Mouse (Mus musculus): Measurements from ENCODE around the gene Dpagt1. TPM values are rescaled to one million over a fixed set of nuclear protein-coding genes. Genes with fewer than 3 reads are reported as not detected.
"Not testable (repeated sequence)": the region's sequence is repeated elsewhere in the genome, so short reads cannot be mapped to it uniquely, and the experiment has no call there.

Gene Dpagt1
- total RNA-seq, 2 experiments from 2014 or later, result 20.4 to 22.2 TPM

DNA sequence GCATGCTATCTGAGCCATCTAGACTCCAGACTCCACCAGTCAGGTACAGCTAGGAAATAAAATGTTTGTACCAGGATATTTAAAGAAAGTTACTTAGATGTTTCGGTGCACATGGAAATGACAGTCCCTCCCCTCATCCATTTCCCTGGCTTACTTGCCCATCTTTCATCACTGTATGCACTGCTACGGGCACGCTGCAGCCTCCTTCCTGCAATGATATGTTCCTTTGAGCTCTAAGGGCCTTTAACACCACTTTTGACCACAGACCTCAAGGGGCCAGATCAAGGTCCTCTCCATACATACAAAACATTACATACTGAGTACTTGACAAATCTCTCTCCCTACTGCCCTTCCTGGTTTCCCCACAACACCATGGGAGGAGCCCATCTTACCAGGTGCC, 11.1 kb downstream of the Dpagt1 start:
- no peak for DNase-seq
- intact Hi-C loops (cut with DNase I), result no loop called here

DNA sequence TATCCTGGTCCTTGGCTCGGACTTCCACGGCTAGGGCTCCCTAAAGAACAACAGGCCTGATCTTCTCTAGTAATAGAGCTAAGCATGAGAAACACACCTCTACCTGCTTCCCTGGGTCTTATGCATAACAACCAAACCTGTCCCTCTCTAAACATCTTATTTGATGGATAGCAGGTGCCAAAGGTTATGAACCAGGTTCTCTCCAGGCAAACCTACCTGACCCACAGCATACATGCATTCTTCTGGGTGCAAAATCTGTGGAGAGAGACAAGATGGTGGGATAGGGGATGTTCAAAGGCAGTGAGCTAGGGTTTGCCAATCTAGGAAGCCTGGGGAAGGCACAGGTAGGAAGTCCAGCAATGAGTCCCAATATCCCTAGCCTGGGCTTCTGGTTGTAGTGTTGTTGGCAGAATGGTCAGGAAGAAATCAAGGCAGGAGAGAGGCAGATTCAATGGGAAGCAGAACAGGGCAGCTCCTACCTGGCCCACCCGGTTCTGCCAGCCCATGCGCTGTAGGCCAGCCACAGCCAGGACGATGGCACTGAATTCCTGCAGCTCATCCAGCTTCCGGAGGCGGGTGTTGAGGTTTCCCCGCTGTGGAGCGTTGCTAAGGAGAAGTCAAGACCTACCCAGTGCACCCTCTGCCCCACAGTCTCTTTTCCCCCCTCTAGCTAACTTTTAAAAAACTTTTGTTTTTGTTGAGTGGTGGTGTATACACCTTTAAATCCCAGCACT, 11.8 kb downstream of the Dpagt1 start:
- intact Hi-C loops (cut with DNase I), result no loop called here
- DNase-seq, result no peak

DNA sequence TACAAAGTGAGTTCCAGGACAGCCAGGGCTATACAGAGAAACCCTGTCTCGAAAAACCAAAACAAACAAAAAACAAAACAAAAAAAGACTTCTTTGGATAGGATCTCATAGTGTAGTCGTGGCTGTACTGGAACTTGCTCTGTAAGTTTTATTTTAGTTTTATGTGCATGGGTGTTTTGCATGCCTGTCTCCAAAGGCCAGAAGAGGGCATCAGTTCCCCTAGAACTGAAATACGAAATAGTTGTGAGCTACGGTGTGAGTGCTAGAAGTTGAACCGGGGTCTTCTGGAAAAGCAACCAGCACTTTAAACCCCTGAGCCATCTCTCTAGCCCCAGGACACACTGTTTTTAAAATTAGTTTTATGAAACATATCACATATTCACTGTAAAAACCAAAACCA, 12.8 kb downstream of the Dpagt1 start:
- no peak for DNase-seq
- intact Hi-C loops (cut with DNase I), result no loop called here

DNA sequence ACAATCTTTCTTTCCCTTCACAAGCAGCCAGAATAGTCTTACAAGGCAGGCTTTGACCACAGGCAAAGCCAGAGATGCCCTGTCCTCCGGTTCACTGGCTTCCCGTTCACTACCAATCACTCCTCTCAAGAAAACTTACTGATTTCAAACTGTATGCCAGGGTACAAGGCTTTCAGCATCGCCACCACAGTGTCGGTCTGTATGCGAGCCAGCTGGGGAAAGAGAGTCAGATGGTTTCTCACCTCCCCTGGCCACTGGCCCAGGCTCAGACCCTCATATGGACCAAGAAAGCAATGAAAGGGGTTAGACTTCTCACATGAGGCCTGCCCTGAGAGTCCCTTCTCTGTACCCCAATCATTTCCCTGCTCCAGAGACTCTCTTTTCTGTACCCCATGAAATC, 15.7 kb downstream of the Dpagt1 start:
- intact Hi-C loops (cut with DNase I), result no loop called here
- DNase-seq, result no peak

DNA sequence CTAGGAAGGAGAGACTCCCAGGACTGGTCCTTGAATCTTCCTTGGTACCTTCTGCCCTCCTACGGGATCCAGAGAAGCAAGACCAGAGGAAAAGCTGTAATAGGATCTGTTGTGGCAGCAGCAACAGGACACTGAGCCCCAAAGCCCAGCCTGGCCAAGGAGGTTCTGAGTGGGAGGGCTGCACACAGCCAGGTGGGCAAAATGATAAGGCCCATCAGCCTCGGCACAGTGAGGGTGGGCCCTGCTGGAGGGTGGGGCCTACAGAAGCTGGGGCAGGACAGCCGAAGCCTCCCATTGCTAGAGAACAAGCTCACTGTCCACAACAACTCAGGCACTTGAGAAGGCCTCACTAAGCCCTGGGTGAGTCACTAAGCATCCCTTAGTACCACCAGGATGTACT, 16.4 kb downstream of the Dpagt1 start:
- no peak for DNase-seq

DNA sequence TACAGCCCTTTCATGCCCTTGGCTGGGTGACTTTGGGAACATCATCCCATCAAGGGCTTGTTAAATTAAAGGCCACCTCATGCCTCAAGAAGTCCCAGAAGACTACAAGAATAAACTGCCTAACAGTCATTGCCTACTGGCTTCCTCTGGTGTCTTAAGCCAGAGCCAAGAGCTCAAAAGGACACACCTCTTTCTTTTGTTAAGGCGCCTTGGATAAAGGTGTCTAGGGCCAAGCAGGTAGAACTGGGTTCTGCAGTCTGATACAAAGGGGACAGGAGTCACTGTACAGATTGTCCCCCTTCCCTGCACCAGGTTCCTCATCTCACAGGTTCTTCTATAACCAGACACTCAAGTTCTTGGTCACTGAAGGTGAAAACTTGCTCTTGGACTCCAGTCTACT, 16.8 kb downstream of the Dpagt1 start:
- no peak for DNase-seq
- intact Hi-C loops (cut with DNase I), result no loop called here

More for the DNA sequence above, 16.4 kb downstream of the Dpagt1 start:
- intact Hi-C loops (cut with DNase I), result no loop called here

DNA sequence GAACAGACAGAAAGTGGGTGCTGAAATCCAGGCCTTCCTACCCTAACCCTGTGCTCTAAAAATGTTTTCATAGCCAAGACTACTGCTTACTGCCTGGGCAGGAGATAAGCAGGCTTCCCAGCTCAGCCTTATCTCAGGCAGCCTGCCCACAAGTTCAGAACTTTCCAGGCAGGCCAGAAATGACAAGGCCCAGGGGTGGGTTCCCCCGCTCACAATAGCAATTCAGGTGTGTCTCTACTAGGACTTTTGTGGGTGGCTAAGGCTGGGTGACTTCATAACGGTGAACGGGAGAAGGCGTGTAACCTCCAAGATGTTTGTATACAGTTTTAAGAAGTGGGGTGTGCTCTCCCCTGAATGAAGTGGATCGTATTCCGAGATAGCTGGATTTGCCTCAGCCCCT, 17.5 kb downstream of the Dpagt1 start:
- DNase-seq, result no peak
- intact Hi-C loops (cut with DNase I), result no loop called here

DNA sequence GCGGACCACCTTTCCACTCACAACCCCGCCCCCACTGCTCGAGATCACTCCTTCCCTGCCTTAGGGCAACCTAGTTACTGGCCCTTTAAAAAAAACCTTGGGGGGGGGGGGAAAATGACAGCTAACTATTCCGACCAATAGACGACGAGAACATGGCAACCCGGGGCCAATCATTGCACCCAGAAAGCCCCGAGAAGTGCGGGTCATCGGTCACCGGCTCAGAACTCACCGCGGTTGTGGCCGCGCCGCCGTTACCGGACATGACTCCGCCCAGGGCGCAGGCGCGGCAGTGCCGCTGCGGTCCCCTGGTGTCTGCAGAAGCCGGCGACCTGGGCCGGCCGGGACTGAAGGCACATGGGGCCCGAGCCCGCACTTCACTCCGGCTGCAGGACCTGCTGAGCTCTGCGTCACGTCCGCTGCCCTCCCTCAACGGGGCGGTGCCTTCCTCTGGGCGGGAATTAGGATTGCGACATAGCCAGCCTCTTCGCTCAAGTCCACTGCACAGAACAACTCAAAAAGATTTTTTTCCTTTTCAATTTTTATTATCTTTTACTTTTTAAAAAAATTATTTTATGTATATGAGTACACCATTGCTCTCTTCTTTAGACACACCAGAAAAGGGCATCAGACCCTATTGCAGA, 18.1 kb downstream of the Dpagt1 start, which contains the start of gene Hmbs:
Gene Hmbs, minus strand, starts transcription at position 448 of the 641 bp plus-strand sequence.
- intact Hi-C loops (cut with DNase I), result no loop called here
- peak; percentile 86 for DNase-seq

DNA sequence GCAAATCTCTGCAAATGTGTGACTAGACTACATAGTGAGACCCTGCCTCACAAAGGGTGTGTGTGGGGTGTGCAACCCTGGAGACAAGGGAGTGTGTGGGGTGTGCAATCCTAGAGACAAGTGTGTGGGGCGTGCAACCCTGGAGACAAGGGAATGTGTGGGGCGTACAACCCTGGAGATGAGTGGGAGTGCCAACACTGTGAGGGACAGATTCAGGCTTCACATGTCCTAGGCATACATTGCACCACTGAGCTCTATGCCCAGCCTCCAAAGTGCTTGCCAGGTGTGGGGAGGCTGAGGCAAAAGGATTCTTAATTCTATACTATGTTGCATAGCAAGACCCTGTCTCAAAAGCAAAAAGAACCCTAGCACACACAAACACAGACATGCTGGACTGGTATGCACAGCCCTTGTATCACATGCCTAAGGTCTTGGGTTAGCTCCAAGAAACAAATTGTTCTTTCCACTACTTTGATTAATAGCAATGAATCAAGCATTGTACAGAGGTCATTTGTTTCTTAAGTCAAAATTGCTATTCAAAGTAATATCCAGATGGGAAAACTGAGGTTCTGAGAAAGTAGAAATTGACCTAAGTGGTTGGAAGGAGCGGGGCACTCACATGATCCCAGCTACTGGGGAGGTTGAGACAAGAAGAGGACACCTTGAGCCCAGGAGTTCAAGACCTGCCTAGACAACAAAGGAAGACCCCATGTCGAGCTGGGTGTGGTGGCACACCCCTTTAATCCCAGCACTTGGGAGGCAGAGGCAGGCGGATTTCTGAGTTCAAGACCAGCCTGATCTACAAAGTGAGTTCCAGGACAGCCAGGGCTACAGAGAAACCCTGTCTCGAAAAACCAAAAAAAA, 20.0 kb downstream of the Dpagt1 start:
- no peak for DNase-seq
- intact Hi-C loops (cut with DNase I), result no loop called here

DNA sequence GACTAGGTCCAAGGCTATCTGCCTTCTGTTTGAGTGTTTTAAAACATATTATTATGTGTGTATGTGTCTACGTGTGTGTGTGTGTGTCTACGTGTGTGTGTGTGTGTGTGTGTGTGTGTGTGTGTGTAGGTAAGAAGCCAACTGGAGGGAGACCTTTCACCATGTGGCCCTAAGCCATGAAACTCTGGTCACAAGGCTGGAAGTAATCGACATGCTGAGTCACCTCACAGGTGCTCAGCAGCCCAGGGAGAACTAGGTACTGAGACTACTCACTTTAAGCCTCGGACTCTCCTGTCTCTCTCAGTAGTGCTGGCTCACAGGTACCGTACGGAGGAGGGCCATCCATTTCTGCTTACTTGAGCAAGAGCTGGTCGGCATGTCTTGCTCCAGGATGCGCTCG, 21.3 kb downstream of the Dpagt1 start:
- no peak for DNase-seq
- intact Hi-C loops (cut with DNase I), result no loop called here

DNA sequence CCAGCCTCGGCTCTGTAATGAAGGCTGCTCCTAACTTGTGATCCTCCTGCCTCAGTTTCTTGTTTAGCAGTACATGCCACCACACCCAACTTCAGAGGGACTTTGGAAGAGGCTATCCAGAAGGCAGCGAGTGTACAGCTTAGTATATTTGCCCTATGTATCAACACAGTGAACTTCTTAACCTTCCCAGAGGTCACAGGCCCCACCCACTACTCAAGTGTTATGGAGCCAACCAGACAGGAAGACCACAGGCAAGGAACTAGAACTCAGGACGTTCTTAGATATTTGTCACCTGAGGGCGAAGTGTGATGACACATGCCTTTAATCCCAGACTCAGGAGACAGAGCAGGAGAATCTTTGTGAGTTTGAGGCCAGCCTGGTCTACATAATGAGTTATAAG, 21.8 kb downstream of the Dpagt1 start:
- intact Hi-C loops (cut with DNase I), result no loop called here
- no peak for DNase-seq

DNA sequence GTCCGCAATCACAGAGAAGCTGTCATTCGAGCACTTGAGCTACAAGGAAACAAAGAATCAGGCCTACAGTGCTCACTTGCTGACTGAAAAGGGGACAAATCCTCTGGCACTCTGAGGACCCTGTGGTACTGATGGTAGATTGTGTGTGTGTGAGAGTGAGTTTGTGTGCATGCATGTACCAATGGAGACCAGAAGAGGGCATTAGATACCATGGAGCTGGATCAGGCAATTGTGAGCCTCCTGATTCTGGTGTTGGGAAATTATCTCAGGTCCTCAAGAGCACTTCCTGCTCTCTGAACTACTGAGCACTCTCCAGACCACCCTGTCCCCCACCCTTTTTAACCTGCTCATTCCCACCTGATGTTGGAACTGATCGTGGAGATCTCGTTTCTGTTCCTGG, 22.7 kb downstream of the Dpagt1 start:
- DNase-seq, result no peak
- intact Hi-C loops (cut with DNase I), result no loop called here

DNA sequence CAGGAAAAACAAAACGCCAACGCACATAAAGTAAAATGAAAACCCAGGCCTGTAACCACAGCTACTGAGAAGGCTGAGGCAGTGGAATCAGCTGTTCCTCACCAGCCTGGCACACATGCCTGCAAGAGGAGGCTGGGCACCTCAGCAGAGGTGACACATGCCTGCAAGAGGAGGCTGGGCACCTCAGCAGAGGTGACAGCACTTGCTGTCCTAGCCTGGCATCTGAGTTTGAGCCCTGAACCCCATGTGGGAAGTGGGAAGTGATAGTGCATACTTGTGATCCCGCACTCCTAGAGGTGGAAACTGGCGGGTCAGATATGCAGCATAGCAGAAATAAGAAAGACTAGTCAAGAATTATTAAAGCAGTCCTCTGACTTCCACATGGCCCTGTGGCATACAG, 25.6 kb downstream of the Dpagt1 start:
- no peak for DNase-seq
- intact Hi-C loops (cut with DNase I), result no loop called here

DNA sequence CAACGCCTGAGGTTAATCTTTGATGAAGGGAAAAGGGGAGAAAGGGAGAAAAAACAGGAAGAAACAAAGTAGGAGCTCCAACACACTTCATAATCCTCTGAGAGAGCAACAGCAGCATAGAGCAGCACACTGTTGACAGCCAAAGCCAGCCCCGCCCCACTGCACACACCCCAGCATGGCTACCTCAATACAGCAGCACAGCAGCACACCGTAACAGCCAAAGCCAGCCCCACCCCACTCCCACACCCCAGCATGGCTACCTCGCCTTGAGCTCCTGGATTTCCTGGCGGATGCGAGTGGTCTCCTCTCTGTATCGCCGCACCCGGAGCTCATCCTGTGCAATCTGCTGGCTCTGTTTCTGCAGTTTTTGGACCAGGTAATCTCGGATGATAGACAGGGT, 26.5 kb downstream of the Dpagt1 start:
- no peak for DNase-seq
- intact Hi-C loops (cut with DNase I), result no loop called here

DNA sequence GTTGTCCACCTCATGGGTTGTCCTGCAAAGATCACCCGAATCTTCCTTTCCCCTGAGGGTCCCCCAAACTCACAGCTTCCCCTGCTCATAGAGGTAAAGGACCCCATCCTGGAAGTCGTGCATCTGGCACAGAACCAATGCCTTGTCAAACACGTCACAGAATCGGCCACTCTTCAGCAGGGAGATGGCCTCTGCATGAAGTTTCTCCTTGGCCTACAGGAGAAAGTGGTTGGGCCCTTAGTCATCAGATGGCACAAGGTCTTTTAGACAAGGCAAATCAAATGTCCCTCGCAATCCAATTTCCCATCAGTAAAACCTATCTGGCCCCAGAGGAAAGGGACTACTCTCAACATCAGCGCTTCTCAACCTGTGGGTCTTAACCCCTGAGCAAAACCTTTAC, 27.3 kb downstream of the Dpagt1 start:
- intact Hi-C loops (cut with DNase I), result no loop called here
- DNase-seq, result no peak

DNA sequence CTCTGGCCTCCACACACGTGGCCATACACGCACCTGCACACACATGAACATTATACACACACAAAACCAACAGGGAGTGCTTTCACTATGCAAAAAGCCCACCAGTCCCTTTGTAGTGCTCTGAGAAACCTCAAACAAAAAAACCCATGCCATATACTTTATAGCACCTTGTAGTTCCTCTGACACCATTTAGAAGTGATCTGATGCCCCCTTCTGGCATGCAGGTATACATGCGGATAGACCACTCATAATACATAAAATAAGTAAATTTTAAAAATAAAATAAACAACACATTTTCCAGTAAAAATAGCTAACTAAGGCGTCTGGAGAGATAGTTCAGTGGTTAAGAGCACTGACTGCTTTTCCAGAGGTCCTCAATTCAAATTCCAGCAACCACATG, 31.4 kb downstream of the Dpagt1 start:
- no peak for DNase-seq
- intact Hi-C loops (cut with DNase I), result no loop called here

DNA sequence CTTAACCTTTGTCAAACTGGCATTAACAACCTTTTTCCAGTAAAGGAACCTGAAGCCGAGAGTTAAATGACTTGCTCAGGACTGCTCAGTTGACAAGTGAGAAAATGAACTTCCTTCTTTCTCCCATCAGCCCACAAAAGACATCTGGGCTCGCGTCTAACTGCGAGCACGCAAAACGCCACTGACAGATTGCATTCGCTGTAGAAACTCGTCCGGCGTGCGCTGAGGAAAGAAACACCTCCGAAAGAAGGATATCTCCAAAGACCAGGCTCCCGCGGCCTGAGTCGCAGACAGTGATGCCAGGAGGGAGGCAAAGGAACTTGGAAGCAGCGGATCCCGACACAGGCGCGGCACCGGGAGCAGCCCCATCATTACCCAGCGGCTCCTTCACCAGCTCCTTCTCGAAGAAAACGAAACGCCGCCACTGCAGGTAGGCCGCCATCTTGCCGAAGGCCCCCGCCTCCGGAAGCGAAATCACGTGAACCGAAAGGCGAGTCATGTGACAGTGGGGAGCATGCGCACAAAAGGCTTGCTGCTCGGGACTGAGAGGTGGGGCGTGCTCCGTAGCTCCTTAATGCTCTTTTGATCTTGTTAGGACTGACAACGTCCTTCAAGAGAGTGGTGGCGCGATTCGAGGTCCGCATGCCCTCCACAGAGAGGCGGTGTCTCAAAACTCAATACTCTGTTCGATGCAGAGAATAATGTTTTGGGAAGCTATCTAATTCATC, 35.5 kb downstream of the Dpagt1 start, which contains the start of gene Vps11:
Gene Vps11, minus strand, starts transcription at position 481 of the 728 bp plus-strand sequence.
- intact Hi-C loops (cut with DNase I), result no loop called here
- DNase-seq, result peak; percentile 97

DNA sequence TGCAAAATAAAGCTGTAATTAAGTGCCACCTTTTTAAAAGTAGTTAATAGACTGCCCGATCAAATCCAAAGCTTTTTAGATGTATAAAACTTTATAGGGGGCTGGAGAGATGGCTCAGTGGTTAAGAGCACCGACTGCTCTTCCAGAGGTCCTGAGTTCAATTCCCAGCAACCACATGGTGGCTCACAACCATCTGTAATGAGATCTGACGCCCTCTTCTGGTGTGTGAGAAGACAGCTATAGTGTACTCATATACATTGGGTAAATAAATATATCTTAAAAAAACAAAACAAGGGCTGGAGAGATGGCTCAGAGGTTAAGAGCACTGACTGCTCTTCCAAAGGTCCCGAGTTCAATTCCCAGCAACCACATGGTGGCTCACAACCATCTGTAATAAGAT, 36.1 kb downstream of the Dpagt1 start:
- DNase-seq; intact Hi-C loops (cut with DNase I): not testable (repeated sequence)

DNA sequence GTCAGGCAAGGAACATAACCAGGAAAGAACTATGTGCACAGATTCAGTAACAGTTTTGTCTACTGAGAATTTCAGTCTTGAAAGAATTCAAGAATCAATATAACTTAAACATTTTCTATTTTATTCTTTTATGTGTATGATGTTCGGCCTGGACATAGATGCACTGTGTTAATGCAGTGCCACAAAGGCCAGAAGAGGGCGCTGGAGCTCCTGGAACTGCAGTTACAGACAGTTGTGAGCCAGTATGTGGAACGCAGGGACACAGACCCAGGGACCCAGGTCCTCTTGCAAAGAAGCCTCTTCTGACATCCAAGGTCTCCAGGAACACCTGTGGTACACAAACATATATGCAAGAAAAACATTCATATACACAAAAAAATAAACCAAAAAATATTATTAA, 38.7 kb downstream of the Dpagt1 start:
- DNase-seq, result no peak
- intact Hi-C loops (cut with DNase I), result no loop called here

DNA sequence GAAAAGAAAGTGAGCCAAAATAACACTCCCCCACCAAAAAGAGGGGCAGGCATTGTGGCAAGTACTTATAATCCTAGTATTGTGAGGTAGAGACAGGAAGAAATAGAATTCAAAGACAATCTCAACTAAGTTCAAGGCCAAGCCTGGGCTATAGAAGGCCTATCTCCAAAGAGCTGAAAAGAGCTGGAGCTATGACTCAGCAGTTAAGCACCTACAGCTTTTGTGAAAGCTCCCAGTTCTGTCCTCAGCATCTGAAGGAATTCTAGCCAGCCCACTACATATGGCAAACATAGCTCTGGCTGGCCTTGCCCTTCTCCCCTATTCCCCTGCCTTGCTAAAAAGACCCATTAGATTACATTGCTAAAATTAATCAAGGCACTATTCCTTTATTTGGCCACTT, 47.6 kb downstream of the Dpagt1 start:
- intact Hi-C loops (cut with DNase I), result no loop called here

DNA sequence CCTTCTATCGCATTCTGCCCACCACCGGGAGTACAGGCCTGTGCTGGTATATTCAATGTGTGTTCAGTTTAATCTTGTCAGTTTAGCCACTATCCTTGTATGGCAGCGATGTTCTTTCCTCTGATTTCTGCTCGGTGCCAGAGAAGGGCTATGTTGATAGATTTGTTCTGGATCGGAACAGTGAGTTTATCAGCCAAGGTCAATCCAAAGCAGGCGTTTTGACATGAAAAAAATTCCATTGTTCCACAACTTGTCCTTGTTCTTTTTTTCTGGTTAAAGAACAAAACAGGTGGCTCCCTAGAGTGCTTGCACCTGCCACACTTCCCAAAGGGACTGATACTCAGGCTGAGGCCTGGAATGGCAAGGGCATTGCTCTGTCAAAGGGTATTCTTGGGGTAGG, 50.3 kb downstream of the Dpagt1 start:
- intact Hi-C loops (cut with DNase I), result no loop called here
- DNase-seq, result no peak

More for the DNA sequence above, 47.6 kb downstream of the Dpagt1 start:
- no peak for DNase-seq
